ENCODE assay signal across 9 mouse cellular contexts in genomic region chr6:126921111-126921881, GRCm38 (mm10). TPM values are rescaled to one million over a fixed set of nuclear protein-coding genes. Genes with fewer than 3 reads are reported as not detected.
DNase-seq lines count a peak whose midpoint lies in the region; ATAC-seq and TF ChIP-seq lines count a peak whose summit lies in the region.
"Had no signal": no experiment of that assay in that cellular context is flagged by ENCODE, and none has a peak within 500 bp of the region (broad histone marks: within the 10 kb centered on the region; RNA-seq: fewer than 3 reads in every experiment).

Gene Dyrk4, minus strand, starts transcription at chr6:126921839.

- H3K4me1 ChIP-seq in kidney, embryonic 15.5 days: no peaks in the 10 kb centered on the region
- H3K4me1 ChIP-seq in brown adipose tissue, adult 24 weeks (ENCODE audit: control insufficient read depth, insufficient read depth, insufficient read length, low read length): no peaks in the 10 kb centered on the region
- no peaks in the 10 kb centered on the region for H3K4me1 ChIP-seq in kidney, postnatal 0 days (replicated peaks; ENCODE audit: insufficient read depth, low read length)
- H3K4me1 ChIP-seq in stomach, embryonic 14.5 days (ENCODE audit: control insufficient read depth, insufficient read depth, low read length): no peaks in the 10 kb centered on the region

- H3K9ac ChIP-seq in kidney, embryonic 15.5 days: no peak within 1 kb of the TSS
- H3K9ac ChIP-seq in kidney, postnatal 0 days (ENCODE audit: low read depth, low read length): no peak within 1 kb of the TSS
- 0 out of 2 replicates have a peak within 1 kb of the TSS, but pooled peaks have one; percentile 11 for H3K9ac ChIP-seq in stomach, embryonic 14.5 days (replicated peaks; ENCODE audit: low read depth, low read length)

- no peak for DNase-seq in kidney, adult 8-10 months
- DNase-seq in heart, adult 8-10 months (ENCODE audit: low spot score): peak; percentile 27
- DNase-seq in kidney, postnatal 0 days (ENCODE audit: low spot score): no peak
- DNase-seq in lung, postnatal 10 days: peak; percentile 56
- DNase-seq in cerebellum, postnatal 36 days: no peak

- no peak for TF ChIP-seq CTCF in kidney, postnatal 0 days (IDR thresholded peaks at IDR 0.05; ENCODE audit: low read depth)

- no peak for ATAC-seq in kidney, embryonic 15.5 days (replicated peaks; ENCODE audit: low FRiP score)
- ATAC-seq in kidney, postnatal 0 days (replicated peaks; ENCODE audit: low FRiP score, low read depth): no peak
- peak; percentile 92 for ATAC-seq in stomach, embryonic 14.5 days (ENCODE audit: insufficient number of reproducible peaks, insufficient read depth, low FRiP score, low read depth)

- H3K4me3 ChIP-seq in kidney, embryonic 15.5 days (replicated peaks): peak within 1 kb of the TSS; percentile 21
- peak within 1 kb of the TSS; percentile 40 for H3K4me3 ChIP-seq in brown adipose tissue, adult 24 weeks (ENCODE audit: insufficient read depth, low read depth, low read length)
- H3K4me3 ChIP-seq in kidney, postnatal 0 days (replicated peaks; ENCODE audit: low read depth, low read length): no peak within 1 kb of the TSS
- H3K4me3 ChIP-seq in stomach, embryonic 14.5 days (ENCODE audit: low read depth, low read length): no peak within 1 kb of the TSS
- H3K4me3 ChIP-seq: left cerebral cortex, adult 2 months had no signal

- H3K27ac ChIP-seq in kidney, embryonic 15.5 days: no peak within 1 kb of the TSS
- no peak within 1 kb of the TSS for H3K27ac ChIP-seq in brown adipose tissue, adult 24 weeks (replicated peaks; ENCODE audit: low read depth, low read length)
- H3K27ac ChIP-seq in kidney, postnatal 0 days: no peak within 1 kb of the TSS
- peak within 1 kb of the TSS; percentile 73 for H3K27ac ChIP-seq in stomach, embryonic 14.5 days (ENCODE audit: low read length)
- H3K27ac ChIP-seq: left cerebral cortex, adult 2 months had no signal

- no peaks in the 10 kb centered on the region for H3K27me3 ChIP-seq in kidney, embryonic 15.5 days
- H3K27me3 ChIP-seq in kidney, postnatal 0 days (ENCODE audit: insufficient read depth, low read length): no peaks in the 10 kb centered on the region
- H3K27me3 ChIP-seq in stomach, embryonic 14.5 days (ENCODE audit: control insufficient read depth, insufficient read depth, low read length): no peaks in the 10 kb centered on the region

- WGBS in kidney, embryonic 15.5 days: 15% methylated on average over 21 of the region's 21 CpGs
- WGBS in kidney, postnatal 0 days: 13% methylated on average over 21 of the region's 21 CpGs
- 10% methylated on average over 21 of the region's 21 CpGs for WGBS in stomach, embryonic 14.5 days

- peaks cover 43% of the 10 kb centered on the region for H3K36me3 ChIP-seq in kidney, embryonic 15.5 days
- H3K36me3 ChIP-seq in kidney, postnatal 0 days (ENCODE audit: insufficient read depth, low read length): peaks cover 11% of the 10 kb centered on the region; the same call in 1 of the 2 replicates
- H3K36me3 ChIP-seq in stomach, embryonic 14.5 days (ENCODE audit: control insufficient read depth, insufficient read depth, low read length): peaks cover 22% of the 10 kb centered on the region; the same call in 1 of the 2 replicates

- H3K9me3 ChIP-seq in kidney, embryonic 15.5 days (replicated peaks): no peaks in the 10 kb centered on the region
- no peaks in the 10 kb centered on the region for H3K9me3 ChIP-seq in kidney, postnatal 0 days (replicated peaks; ENCODE audit: low read length)
- H3K9me3 ChIP-seq in stomach, embryonic 14.5 days (ENCODE audit: control insufficient read depth, low read depth, low read length): no peaks in the 10 kb centered on the region

- peak within 1 kb of the TSS; percentile 43 for H3K4me2 ChIP-seq in kidney, embryonic 15.5 days
- peak within 1 kb of the TSS; percentile 37; the same call in 1 of the 2 replicates for H3K4me2 ChIP-seq in kidney, postnatal 0 days (ENCODE audit: low read length)
- H3K4me2 ChIP-seq in stomach, embryonic 14.5 days (replicated peaks; ENCODE audit: low read depth, low read length): peak within 1 kb of the TSS; percentile 31

RNA-seq across cellular contexts. Expression of gene Dyrk4, which starts in this region (rescaled TPM):
- polyA plus RNA-seq in kidney, embryonic 15.5 days (2015; fragmentation: Nextera tagmentation; extraction: Ambion mirVana): not detected in 2 replicates
- polyA plus RNA-seq in brown adipose tissue, adult 24 weeks (2012; ENCODE audit: insufficient read depth, insufficient read length, missing spikeins): not detected in 2 replicates
- total RNA-seq in heart, adult 8-10 months (2022): not detected
- polyA plus RNA-seq in kidney, postnatal 0 days (2015; fragmentation: Nextera tagmentation; extraction: Ambion mirVana): not detected in 2 replicates
- 0.42 TPM in 1 of 2 replicates, not detected in the other for polyA plus RNA-seq in stomach, embryonic 14.5 days (2014; fragmentation: Nextera tagmentation; extraction: Ambion mirVana)
- total RNA-seq: left cerebral cortex, adult 2 months had no signal

Comparison
In these comparisons a context has a peak if more than half of its experiments do, and no peak if none do; other contexts are left out.
1. H3K4me3 ChIP-seq: peak in kidney, embryonic 15.5 days (single experiment) and brown adipose tissue, adult 24 weeks (single experiment); none in kidney, postnatal 0 days (single experiment) and stomach, embryonic 14.5 days (single experiment).
2. Peak in DNase-seq in heart, adult 8-10 months; RNA of the gene not detected or under 1 TPM.
3. Peak in ATAC-seq, H3K27ac ChIP-seq, H3K9ac ChIP-seq and H3K4me2 ChIP-seq in stomach, embryonic 14.5 days; RNA of the gene not detected or under 1 TPM.
4. Peak in every context shown above with its lines, with median percentiles within 50 percentile points of each other: H3K4me2 ChIP-seq.